Mouse (Mus musculus) ovary, adult 18-20 months (tissue): ENCODE data around the gene Ahnak.
A peak's percentile ranks its signal among the peaks of the same experiment; 100 is the strongest.
"Not testable (repeated sequence)": the region's sequence is repeated elsewhere in the genome, so short reads cannot be mapped to it uniquely, and the experiment has no call there.

Experiments used
- DNase-seq: peaks from one replicate; pipeline ENCODE4 v3.0.0; 2022; ENCODE audit warnings: low spot score, mixed read lengths

Ahnak gene

GRCm38 (mm10) chr19:9065621-9066561 is 76.8 kb downstream of the Ahnak start:
- DNase-seq = no peak

- no peak for DNase-seq
Observed at GRCm38 (mm10) chr19:9067292-9067691, 78.2 kb downstream of the Ahnak start.

GRCm38 (mm10) chr19:9069687-9070307 is 80.7 kb downstream of the Ahnak start:
- DNase-seq = no peak

GRCm38 (mm10) chr19:9070316-9070715 is 81.2 kb downstream of the Ahnak start:
- no peak for DNase-seq

GRCm38 (mm10) chr19:9071456-9072156 is 82.5 kb downstream of the Ahnak start:
- DNase-seq = peak; percentile 36

GRCm38 (mm10) chr19:9072157-9072530 is 83.1 kb downstream of the Ahnak start:
- DNase-seq = no peak

DNA sequence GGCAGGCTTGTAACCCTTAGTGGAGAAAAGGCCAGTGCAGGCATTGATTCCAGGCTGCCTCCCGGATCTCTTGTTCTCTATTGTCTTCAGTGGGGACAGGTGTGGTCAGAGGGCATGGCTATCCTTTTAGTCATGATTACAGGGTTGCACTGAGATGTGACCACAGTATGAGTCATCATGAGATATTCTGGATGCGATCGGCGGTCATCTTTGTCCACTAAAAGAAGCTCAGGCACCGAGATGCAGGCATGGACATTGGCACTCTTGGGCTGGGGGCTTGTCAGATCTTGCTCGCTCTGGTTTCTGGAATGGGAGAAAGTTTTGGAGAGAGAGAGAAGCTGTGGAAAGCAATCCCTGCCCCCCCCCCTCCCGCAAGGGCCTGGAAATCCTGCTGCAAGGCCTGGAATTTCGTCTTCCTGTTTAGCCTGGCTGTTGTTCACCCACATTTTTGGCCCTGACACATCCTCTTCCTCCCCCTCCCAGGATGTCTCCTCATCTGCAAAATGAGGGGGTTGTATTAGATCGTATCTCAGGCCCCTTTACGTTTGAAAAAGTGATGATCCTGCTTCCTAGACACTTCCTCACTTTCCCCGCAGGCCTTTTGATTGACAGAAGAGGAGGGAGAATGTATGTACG is 84.8 kb downstream of the Ahnak start:
- DNase-seq = no peak

- no peak for DNase-seq
Observed at GRCm38 (mm10) chr19:9074424-9074823, 85.3 kb downstream of the Ahnak start.

GRCm38 (mm10) chr19:9075558-9075957 is 86.5 kb downstream of the Ahnak start:
- DNase-seq = no peak

DNA sequence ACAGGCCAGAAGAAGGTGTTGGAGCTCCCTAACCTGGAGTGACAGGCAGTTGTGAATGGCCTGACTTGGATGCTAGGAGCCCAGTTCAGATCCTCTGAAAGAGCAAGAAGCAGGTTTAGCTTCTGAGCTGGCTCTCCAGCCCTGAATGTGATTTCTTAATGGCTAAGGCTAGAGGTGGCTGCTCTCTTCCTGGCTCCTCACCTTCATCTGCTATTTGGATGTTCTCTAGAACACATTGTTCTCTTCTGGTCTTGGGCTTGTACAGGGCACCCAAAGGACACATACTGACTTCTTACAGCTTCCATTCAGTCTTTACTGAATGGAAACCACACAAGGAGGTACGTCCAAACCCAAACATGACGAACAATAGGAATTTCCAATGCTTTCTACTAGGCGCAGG is 87.0 kb downstream of the Ahnak start:
- no peak for DNase-seq

- no peak for DNase-seq
Observed at GRCm38 (mm10) chr19:9076982-9077660, 88.0 kb downstream of the Ahnak start.

GRCm38 (mm10) chr19:9079916-9080315 is 90.8 kb downstream of the Ahnak start:
- no peak for DNase-seq

- no peak for DNase-seq
Observed at GRCm38 (mm10) chr19:9081311-9082190, 92.5 kb downstream of the Ahnak start.

- DNase-seq = peak; percentile 77
Observed at GRCm38 (mm10) chr19:9082191-9083009, 93.3 kb downstream of the Ahnak start.

DNA sequence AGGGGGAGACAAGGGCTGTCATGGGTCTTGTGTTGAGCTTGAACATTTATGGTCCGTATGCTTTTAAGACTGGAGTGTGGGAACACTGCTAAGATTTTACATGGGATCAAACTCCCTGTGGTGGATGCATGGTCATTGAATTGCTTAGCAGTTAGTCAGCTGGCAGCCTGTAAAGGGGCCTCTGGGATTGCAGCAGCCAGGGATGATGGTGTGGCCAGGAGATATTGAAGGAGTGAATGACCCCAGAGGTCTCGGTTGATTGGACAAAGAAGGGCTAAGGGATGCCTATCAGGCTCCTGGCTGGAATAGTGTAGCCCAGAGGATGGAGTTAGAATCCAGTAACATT is 93.9 kb downstream of the Ahnak start:
- DNase-seq = no peak

- DNase-seq = not testable (repeated sequence)
Observed at GRCm38 (mm10) chr19:9083892-9084291, 94.8 kb downstream of the Ahnak start.

DNA sequence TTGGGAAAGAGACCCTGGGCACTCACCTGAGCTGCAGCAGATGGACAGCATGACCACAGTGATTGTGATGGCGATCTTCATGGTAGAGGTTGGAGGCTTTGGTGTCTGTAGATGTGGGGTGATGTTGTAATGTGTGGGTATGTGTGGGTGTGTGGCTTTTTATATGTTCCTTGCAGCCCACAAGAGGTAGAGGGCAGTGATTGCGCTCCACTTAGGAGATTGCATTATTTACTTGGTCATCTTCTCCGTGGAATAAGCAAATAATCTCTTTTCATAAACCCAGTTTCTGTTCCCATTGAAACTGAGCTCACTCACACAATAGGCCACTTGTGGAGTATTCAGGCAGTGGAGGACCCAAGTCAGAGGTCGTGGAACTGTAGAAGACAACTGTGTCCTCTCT is 98.7 kb downstream of the Ahnak start, which contains the start of gene Scgb1a1:
TSS of gene Scgb1a1 (minus strand) at position 138 of the 400 bp plus-strand sequence.
- DNase-seq = no peak

GRCm38 (mm10) chr19:9090191-9090590 is 101.1 kb downstream of the Ahnak start:
- no peak for DNase-seq

DNA sequence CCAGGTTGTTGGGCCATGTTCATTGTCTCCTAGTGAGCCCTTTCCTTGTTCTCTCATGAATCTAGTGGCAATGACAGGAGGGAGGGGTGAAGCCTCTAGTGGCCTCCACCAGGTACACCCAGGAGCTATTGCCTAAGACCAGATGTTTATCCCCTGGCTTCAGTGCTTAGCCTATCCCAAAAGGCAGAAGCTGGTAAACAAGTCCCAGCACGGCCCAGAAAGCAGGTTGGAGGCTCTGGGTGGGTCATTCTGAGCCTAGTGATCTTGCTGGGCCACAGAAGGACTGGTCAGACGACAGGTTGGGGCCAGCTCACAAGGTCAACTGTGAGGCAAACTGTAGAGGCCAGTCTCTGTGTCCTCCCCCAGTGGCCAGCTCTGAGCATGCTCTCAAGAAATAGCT is 101.6 kb downstream of the Ahnak start:
- no peak for DNase-seq

DNA sequence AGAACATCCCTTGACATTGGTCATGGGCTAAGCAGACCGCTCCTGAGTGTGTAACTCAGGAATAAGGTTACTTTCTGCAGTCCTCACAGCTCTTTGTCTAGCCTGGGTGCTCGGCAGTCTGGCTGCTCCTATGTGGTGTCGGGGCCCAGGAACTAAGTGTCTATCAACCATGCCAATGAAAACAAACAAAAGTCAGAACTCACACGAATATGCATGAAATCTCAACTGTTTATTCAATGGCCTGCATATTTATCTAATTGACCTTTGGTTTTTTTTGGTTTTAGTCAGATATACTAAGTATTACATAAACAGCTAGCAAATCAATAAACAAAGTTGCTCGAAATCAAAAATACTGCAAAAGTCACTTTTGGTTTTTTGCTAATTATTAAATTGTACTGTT is 106.0 kb downstream of the Ahnak start:
- DNase-seq = no peak
